ENCODE assay signal across 13 mouse cellular contexts in genomic region chr19:25249230-25249629, GRCm38 (mm10). TPM values are rescaled to one million over a fixed set of nuclear protein-coding genes. Genes with fewer than 3 reads are reported as not detected.
DNase-seq lines count a peak whose midpoint lies in the region; ATAC-seq and TF ChIP-seq lines count a peak whose summit lies in the region.
"Had no signal": no experiment of that assay in that cellular context is flagged by ENCODE, and none has a peak within 500 bp of the region (broad histone marks: within the 10 kb centered on the region; RNA-seq: fewer than 3 reads in every experiment).

No protein-coding gene starts in this region.

- no peak overlapping the region for H3K27ac ChIP-seq in intestine, embryonic 15.5 days
- no peak overlapping the region for H3K27ac ChIP-seq in kidney, postnatal 0 days
- no peak overlapping the region for H3K27ac ChIP-seq in neural tube, embryonic 13.5 days (replicated peaks)
- H3K27ac ChIP-seq: left cerebral cortex, adult 2 months had no signal

- 50% methylated on average over 13 of the region's 13 CpGs for WGBS in intestine, embryonic 15.5 days
- WGBS in kidney, postnatal 0 days: 13% methylated on average over 13 of the region's 13 CpGs
- 17% methylated on average over 13 of the region's 13 CpGs for WGBS in neural tube, embryonic 13.5 days

- peak; percentile 69 for DNase-seq in kidney, adult 9 months
- DNase-seq in kidney, adult 18-20 months: no peak
- DNase-seq in kidney, postnatal 0 days (ENCODE audit: low spot score): no peak
- no peak for DNase-seq in urinary bladder, postnatal 4 days (ENCODE audit: low spot score in 2 of 2)
- DNase-seq: cerebellum, adult 9-11 months; gastrocnemius, postnatal 36 days; lung, adult 18-20 months; lung, postnatal 36 days; thymus, adult 18-20 months had no signal

- no peaks in the 10 kb centered on the region for H3K27me3 ChIP-seq in intestine, embryonic 15.5 days (replicated peaks)
- no peaks in the 10 kb centered on the region for H3K27me3 ChIP-seq in kidney, postnatal 0 days (ENCODE audit: insufficient read depth, low read length)
- H3K27me3 ChIP-seq in neural tube, embryonic 13.5 days: no peaks in the 10 kb centered on the region

- no peak for TF ChIP-seq CTCF in kidney, postnatal 0 days (IDR thresholded peaks at IDR 0.05; ENCODE audit: low read depth)

- no peaks in the 10 kb centered on the region for H3K36me3 ChIP-seq in intestine, embryonic 15.5 days
- no peaks in the 10 kb centered on the region for H3K36me3 ChIP-seq in kidney, postnatal 0 days (ENCODE audit: insufficient read depth, low read length)
- no peaks in the 10 kb centered on the region for H3K36me3 ChIP-seq in neural tube, embryonic 13.5 days

- no peak overlapping the region for H3K9ac ChIP-seq in intestine, embryonic 15.5 days
- H3K9ac ChIP-seq in kidney, postnatal 0 days (ENCODE audit: low read depth, low read length): no peak overlapping the region
- H3K9ac ChIP-seq in neural tube, embryonic 13.5 days: no peak overlapping the region

- ATAC-seq in intestine, embryonic 15.5 days: peak; percentile 39
- no peak for ATAC-seq in kidney, postnatal 0 days (replicated peaks; ENCODE audit: low FRiP score, low read depth)
- no peak for ATAC-seq in neural tube, embryonic 13.5 days (ENCODE audit: low read depth)
- ATAC-seq in CD4-positive, CD25-positive, alpha-beta regulatory T cell, adult 4 months: no peak

- H3K4me1 ChIP-seq in intestine, embryonic 15.5 days (replicated peaks): peaks cover 8% of the 10 kb centered on the region; the same call in 1 of the 2 replicates
- H3K4me1 ChIP-seq in kidney, postnatal 0 days (replicated peaks; ENCODE audit: insufficient read depth, low read length): no peaks in the 10 kb centered on the region; the same call in 1 of the 2 replicates
- peaks cover 13% of the 10 kb centered on the region for H3K4me1 ChIP-seq in neural tube, embryonic 13.5 days (replicated peaks)

- H3K4me3 ChIP-seq in intestine, embryonic 15.5 days (replicated peaks): no peak overlapping the region
- no peak overlapping the region for H3K4me3 ChIP-seq in kidney, postnatal 0 days (replicated peaks; ENCODE audit: low read depth, low read length)
- H3K4me3 ChIP-seq in neural tube, embryonic 13.5 days: no peak overlapping the region
- H3K4me3 ChIP-seq: left cerebral cortex, adult 2 months had no signal

- no peaks in the 10 kb centered on the region for H3K9me3 ChIP-seq in intestine, embryonic 15.5 days
- no peaks in the 10 kb centered on the region for H3K9me3 ChIP-seq in kidney, postnatal 0 days (replicated peaks; ENCODE audit: low read length)
- no peaks in the 10 kb centered on the region for H3K9me3 ChIP-seq in neural tube, embryonic 13.5 days

- no peak overlapping the region; the same call in 1 of the 2 replicates for H3K4me2 ChIP-seq in intestine, embryonic 15.5 days (replicated peaks)
- H3K4me2 ChIP-seq in kidney, postnatal 0 days (ENCODE audit: low read length): peak overlapping the region; percentile 25; the same call in 1 of the 2 replicates
- peak overlapping the region; percentile 34 for H3K4me2 ChIP-seq in neural tube, embryonic 13.5 days

RNA-seq across cellular contexts. Expression of gene Kank1, which starts 12.5 kb away (rescaled TPM):
- polyA plus RNA-seq in intestine, embryonic 15.5 days (2015; fragmentation: Nextera tagmentation; extraction: Ambion mirVana): 17.0 and 18.8 TPM in 2 replicates
- polyA plus RNA-seq in kidney, postnatal 0 days (2015; fragmentation: Nextera tagmentation; extraction: Ambion mirVana): 18.4 and 21.6 TPM in 2 replicates
- 10.3 and 13.0 TPM in 2 replicates for polyA plus RNA-seq in neural tube, embryonic 13.5 days (2015; fragmentation: Nextera tagmentation; extraction: Ambion mirVana)
- polyA plus RNA-seq in CD4-positive, CD25-positive, alpha-beta regulatory T cell, adult 4 months (2017; shearing (Covaris generic)): not detected

Comparison
In these comparisons a context has a peak if more than half of its experiments do, and no peak if none do; other contexts are left out.
1. RNA of gene Kank1, which starts 12.5 kb away (polyA plus RNA-seq): 17.0 to 18.8 TPM in intestine, embryonic 15.5 days, 18.4 to 21.6 TPM in kidney, postnatal 0 days and 10.3 to 13.0 TPM in neural tube, embryonic 13.5 days; not detected in CD4-positive, CD25-positive, alpha-beta regulatory T cell, adult 4 months; every median in the first group is over 10 times any median in the second.